Mouse (Mus musculus): ENCODE measurements around the gene Zcwpw1.

DNA sequence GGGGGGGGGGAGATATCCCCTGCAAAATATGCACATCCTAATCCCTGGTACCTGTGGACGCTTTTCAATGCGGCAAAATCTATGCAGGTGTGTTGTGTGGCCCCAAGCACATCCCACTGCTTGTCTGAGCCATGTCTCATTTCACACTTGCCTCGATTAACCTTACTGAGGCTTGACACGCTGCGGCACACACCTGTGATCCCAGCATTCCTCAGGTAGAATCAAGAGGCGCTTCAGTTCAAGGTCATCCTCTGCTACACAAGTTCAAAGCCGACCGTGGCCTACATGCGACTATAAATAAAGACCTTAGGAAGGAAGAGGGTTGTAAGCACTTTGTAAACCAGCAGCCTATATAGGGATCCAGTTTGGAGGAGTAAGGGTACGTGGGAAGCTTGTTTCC lies 45.5 kb upstream of the Zcwpw1 start:
- TF ChIP-seq POLR2A (IDR thresholded peaks at IDR 0.05; ENCODE audit: control insufficient read depth in 1 of 2, insufficient read depth in 1 of 2, low read depth in 1 of 2, low read length in 2 of 2, poor library complexity in 1 of 2) (no peak), USF2 (IDR thresholded peaks at IDR 0.05; ENCODE audit: borderline replicate concordance in 1 of 2, insufficient read depth in 1 of 2, low read depth in 1 of 2, low read length in 2 of 2) (no peak), CTCF (IDR thresholded peaks at IDR 0.05 in 2 of 3, conservative IDR thresholded peaks at IDR 0.05 in 1 of 3; ENCODE audit: control insufficient read depth in 1 of 3, insufficient read depth in 1 of 3, low read depth in 2 of 3, low read length in 3 of 3, poor library complexity in 1 of 3, severe bottlenecking in 1 of 3) (no peak), NELFE (IDR thresholded peaks at IDR 0.05; ENCODE audit: low read depth, low read length) (no peak), ZC3H11A (IDR thresholded peaks at IDR 0.05; ENCODE audit: low read depth, low read length) (no peak), SIN3A (IDR thresholded peaks at IDR 0.05; ENCODE audit: low read length) (no peak), TAL1 (IDR thresholded peaks at IDR 0.05; ENCODE audit: low read length) (no peak), ZNF384 (IDR thresholded peaks at IDR 0.05; ENCODE audit: low read depth, low read length) (no peak), EP300 (IDR thresholded peaks at IDR 0.05; ENCODE audit: low read depth in 1 of 2, low read length in 2 of 2) (no peak), POLR2AphosphoS5 (IDR thresholded peaks at IDR 0.05; ENCODE audit: borderline replicate concordance, low read depth, low read length) (no peak), POLR2AphosphoS2 (IDR thresholded peaks at IDR 0.05; ENCODE audit: low read length) (no peak), E2F4 (IDR thresholded peaks at IDR 0.05; ENCODE audit: borderline replicate concordance, low read depth, low read length) (no peak), JUND (IDR thresholded peaks at IDR 0.05; ENCODE audit: low read depth, low read length) (no peak), BHLHE40 (IDR thresholded peaks at IDR 0.05; ENCODE audit: borderline replicate concordance, low read depth, low read length) (no peak)
